Mouse (Mus musculus) G1E-ER4 (cell line): Measurements from ENCODE around the gene Xpo5. TPM values are rescaled to one million over a fixed set of nuclear protein-coding genes. Genes with fewer than 3 reads are reported as not detected.

Source experiments
- GATA1 ChIP-seq: IDR thresholded peaks from one replicate; pipeline ENCODE4 v1.8.0; 2012; ENCODE audit warnings: low read length, inconsistent platforms
- polyA plus RNA-seq: library from polyadenylated mRNA; stranded (reverse); fragments of >175 nt; gene quantifications from 2 replicates; pipeline ENCODE4 v1.2.3, GENCODE M21; 2012

Xpo5 gene
- polyA plus RNA-seq, 1 experiment = 31.0 TPM

GRCm38 (mm10) chr17:46167014-46167413, 35.6 kb upstream of the Xpo5 start:
- TF ChIP-seq GATA1 = no peak

GRCm38 (mm10) chr17:46168318-46168717, 34.3 kb upstream of the Xpo5 start:
- TF ChIP-seq GATA1 = no peak

- no peak for TF ChIP-seq GATA1
Observed at GRCm38 (mm10) chr17:46168768-46169167, 33.8 kb upstream of the Xpo5 start.

GRCm38 (mm10) chr17:46170538-46170937, 32.0 kb upstream of the Xpo5 start:
- no peak for TF ChIP-seq GATA1

GRCm38 (mm10) chr17:46182273-46182672, 20.3 kb upstream of the Xpo5 start:
- TF ChIP-seq GATA1 = no peak

GRCm38 (mm10) chr17:46188829-46189228, 13.8 kb upstream of the Xpo5 start:
- no peak for TF ChIP-seq GATA1

- no peak for TF ChIP-seq GATA1
Observed at GRCm38 (mm10) chr17:46201151-46201550, 1.4 kb upstream of the Xpo5 start.

GRCm38 (mm10) chr17:46203078-46203477, 496 bp downstream of the Xpo5 start:
- no peak for TF ChIP-seq GATA1

- no peak for TF ChIP-seq GATA1
Observed at GRCm38 (mm10) chr17:46206676-46207075, 4.1 kb downstream of the Xpo5 start.

GRCm38 (mm10) chr17:46210550-46210949, 8.0 kb downstream of the Xpo5 start:
- no peak for TF ChIP-seq GATA1

GRCm38 (mm10) chr17:46221601-46222000, 19.0 kb downstream of the Xpo5 start:
- TF ChIP-seq GATA1 = no peak

- no peak for TF ChIP-seq GATA1
Observed at GRCm38 (mm10) chr17:46227576-46227975, 25.0 kb downstream of the Xpo5 start.

- TF ChIP-seq GATA1 = no peak
Observed at GRCm38 (mm10) chr17:46236067-46236466, 33.5 kb downstream of the Xpo5 start.

- TF ChIP-seq GATA1 = no peak
Observed at GRCm38 (mm10) chr17:46237079-46237478, 34.5 kb downstream of the Xpo5 start.

- TF ChIP-seq GATA1 = no peak
Observed at GRCm38 (mm10) chr17:46237480-46237879, 34.9 kb downstream of the Xpo5 start.

- no peak for TF ChIP-seq GATA1
Observed at GRCm38 (mm10) chr17:46239516-46240114, 37.0 kb downstream of the Xpo5 start.

GRCm38 (mm10) chr17:46241471-46241870, 38.9 kb downstream of the Xpo5 start:
- TF ChIP-seq GATA1 = no peak

GRCm38 (mm10) chr17:46242274-46242673, 39.7 kb downstream of the Xpo5 start:
- TF ChIP-seq GATA1 = no peak

GRCm38 (mm10) chr17:46242993-46243392, 40.4 kb downstream of the Xpo5 start:
- no peak for TF ChIP-seq GATA1
